Mouse (Mus musculus): Measurements from ENCODE around the gene Fgfr2.

DNA sequence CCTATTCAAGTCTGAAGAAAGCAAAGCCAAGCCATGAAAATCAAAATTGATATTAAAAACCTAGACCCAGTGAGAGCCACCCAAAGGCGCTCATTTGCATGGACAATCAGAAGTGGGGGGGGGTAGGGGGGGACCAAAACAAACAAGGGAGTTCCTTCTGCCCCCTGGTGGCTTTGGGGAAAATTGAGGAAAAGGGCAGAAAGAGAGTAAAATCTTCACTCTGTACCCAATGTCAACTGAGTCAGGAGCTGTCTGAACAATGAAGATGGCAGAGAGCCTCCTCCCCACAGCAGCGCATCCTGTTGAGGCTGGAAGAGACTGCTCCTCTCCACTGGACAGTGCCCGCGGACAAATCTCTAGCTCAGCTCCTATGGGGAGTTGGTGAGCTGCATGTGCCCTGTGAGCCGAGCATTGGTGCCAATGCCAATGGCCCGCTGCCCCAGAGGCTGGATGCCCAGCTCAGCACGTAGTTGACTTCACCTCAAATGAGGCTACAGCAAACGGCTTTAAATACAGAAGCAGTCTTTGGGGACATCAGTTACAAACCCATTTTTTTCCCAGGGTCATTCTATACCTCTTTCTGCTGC is 2742.3 kb downstream of the Fgfr2 start:
- TF ChIP-seq POLR2A (IDR thresholded peaks at IDR 0.05; ENCODE audit: insufficient read length, low read depth): no peak
- no peak for TF ChIP-seq TCF12 (IDR thresholded peaks at IDR 0.05; ENCODE audit: insufficient read depth, poor library complexity, severe bottlenecking)
- TF ChIP-seq MAX (IDR thresholded peaks at IDR 0.05; ENCODE audit: low read depth): no peak
- TF ChIP-seq E2F4 (IDR thresholded peaks at IDR 0.05; ENCODE audit: insufficient read depth): no peak
